Mouse (Mus musculus) inflammation-experienced regulatory T-cells, adult 6 months (primary cell): Measurements from ENCODE around the gene Hes1. TPM values are rescaled to one million over a fixed set of nuclear protein-coding genes. Genes with fewer than 3 reads are reported as not detected.

Source experiments
- polyA plus RNA-seq, 3 experiments: library from polyadenylated mRNA; unstranded; fragments of 100-300 nt; shearing (Covaris generic); gene quantifications; one replicate each; pipeline ENCODE4 v1.2.1; 2017

Gene Hes1
- polyA plus RNA-seq, 3 experiments from 2014 or later, result 0.40 TPM; not detected in 2

Other genes starting within 250 kb of the Hes1 start
- gene Cpn2, start 203.1 kb downstream of the Hes1 start, polyA plus RNA-seq, result not detected
- under 1 TPM in 1 of 3 experiments, not detected in 2; 0.07 TPM for gene Lrrc15, start 218.9 kb downstream of the Hes1 start, polyA plus RNA-seq
- not detected for gene Gp5, start 246.4 kb downstream of the Hes1 start, polyA plus RNA-seq